14 mouse cellular contexts compared by ENCODE assay signal in genomic region chr10:62984495-62984894, GRCm38 (mm10). TPM values are rescaled to one million over a fixed set of nuclear protein-coding genes. Genes with fewer than 3 reads are reported as not detected.
A peak's percentile ranks its signal among the peaks of the same experiment; 100 is the strongest.
DNase-seq lines count a peak whose midpoint lies in the region; ATAC-seq and TF ChIP-seq lines count a peak whose summit lies in the region.
"Had no signal": no experiment of that assay in that cellular context is flagged by ENCODE, and none has a peak within 500 bp of the region (broad histone marks: within the 10 kb centered on the region; RNA-seq: fewer than 3 reads in every experiment).

No protein-coding gene starts in this region.

- no peak for ATAC-seq in heart, embryonic 12.5 days (ENCODE audit: insufficient number of reproducible peaks, low FRiP score)
- no peak for ATAC-seq in liver, embryonic 12.5 days

- no peak overlapping the region for H3K4me3 ChIP-seq in heart, embryonic 12.5 days
- H3K4me3 ChIP-seq in thymus, adult 2 months (ENCODE audit: control insufficient read depth, insufficient read depth, low read length) = peak overlapping the region; percentile 21
- no peak overlapping the region for H3K4me3 ChIP-seq in liver, embryonic 12.5 days
- H3K4me3 ChIP-seq: limb, embryonic 10.5 days; liver, embryonic 15.5 days had no signal

- WGBS in heart, embryonic 12.5 days = 69% methylated on average over 6 of the region's 6 CpGs
- WGBS in thymus, adult 2 months = 68% methylated on average over 6 of the region's 6 CpGs
- 86% methylated on average over 6 of the region's 6 CpGs for WGBS in liver, embryonic 12.5 days (ENCODE audit: insufficient replicate concordance)

- H3K27ac ChIP-seq in heart, embryonic 12.5 days (ENCODE audit: poor library complexity, severe bottlenecking) = no peak overlapping the region
- peak overlapping the region; percentile 89 for H3K27ac ChIP-seq in thymus, adult 2 months (ENCODE audit: control insufficient read depth, insufficient read depth, low read length)
- no peak overlapping the region for H3K27ac ChIP-seq in liver, embryonic 12.5 days
- H3K27ac ChIP-seq: kidney, postnatal 0 days; limb, embryonic 10.5 days; liver, embryonic 15.5 days; macrophage had no signal

- H3K9ac ChIP-seq in heart, embryonic 12.5 days = 0 out of 2 replicates have a peak overlapping the region, but pooled peaks have one; percentile 20
- H3K9ac ChIP-seq in liver, embryonic 12.5 days = no peak overlapping the region
- H3K9ac ChIP-seq: liver, embryonic 15.5 days had no signal

- peaks cover 58% of the 10 kb centered on the region for H3K36me3 ChIP-seq in heart, embryonic 12.5 days
- H3K36me3 ChIP-seq in thymus, adult 2 months (ENCODE audit: control insufficient read depth, insufficient read depth, low read length) = no peaks in the 10 kb centered on the region; the same call in 1 of the 2 replicates
- H3K36me3 ChIP-seq in liver, embryonic 12.5 days = peaks cover 9% of the 10 kb centered on the region
- H3K36me3 ChIP-seq: liver, embryonic 15.5 days had no signal

- DNase-seq in heart, adult 8-10 months (ENCODE audit: low spot score) = no peak
- DNase-seq in thymus, adult 2 months = peak; percentile 7
- no peak for DNase-seq in thymus, postnatal 10 days (ENCODE audit: low spot score in 2 of 2)
- DNase-seq in heart, postnatal 14 days = peak; percentile 22 to 44
- DNase-seq in urinary bladder, adult 18-20 months (ENCODE audit: low spot score in 2 of 2) = no peak
- DNase-seq: gastrocnemius, postnatal 14 days; midbrain, embryonic 14.5 days; retina, postnatal 1 day had no signal

- no peak for TF ChIP-seq CTCF in thymus, adult 2 months (IDR thresholded peaks at IDR 0.05; ENCODE audit: borderline replicate concordance, control insufficient read depth, extremely low read depth, insufficient read depth, low read length, poor library complexity)

- peaks cover 10% of the 10 kb centered on the region; the same call in 1 of the 2 replicates for H3K4me1 ChIP-seq in heart, embryonic 12.5 days (replicated peaks)
- peaks cover 24% of the 10 kb centered on the region for H3K4me1 ChIP-seq in thymus, adult 2 months (replicated peaks; ENCODE audit: control insufficient read depth, insufficient read depth, low read length)
- peaks cover 11% of the 10 kb centered on the region for H3K4me1 ChIP-seq in liver, embryonic 12.5 days

- H3K4me2 ChIP-seq in heart, embryonic 12.5 days = no peak overlapping the region
- no peak overlapping the region for H3K4me2 ChIP-seq in liver, embryonic 12.5 days
- H3K4me2 ChIP-seq: liver, embryonic 15.5 days had no signal

- intact Hi-C loops in heart, postnatal 14 days (cut with DNase I) = loop anchor here (10.0 kb wide), 1 partner anchor 80 kb away; the partner anchor contains the start of gene Pbld1

- no peak for TF ChIP-seq POLR2A in thymus, adult 2 months (IDR thresholded peaks at IDR 0.05; ENCODE audit: control insufficient read depth, extremely low read depth, insufficient read depth, low read length, poor library complexity)

- no peaks in the 10 kb centered on the region for H3K9me3 ChIP-seq in heart, embryonic 12.5 days (replicated peaks)
- no peaks in the 10 kb centered on the region for H3K9me3 ChIP-seq in liver, embryonic 12.5 days (replicated peaks)
- H3K9me3 ChIP-seq: limb, embryonic 10.5 days; liver, embryonic 15.5 days had no signal

- no peaks in the 10 kb centered on the region for H3K27me3 ChIP-seq in heart, embryonic 12.5 days (replicated peaks)
- no peaks in the 10 kb centered on the region for H3K27me3 ChIP-seq in thymus, adult 2 months (ENCODE audit: control insufficient read depth, insufficient read depth, low read length)
- H3K27me3 ChIP-seq in liver, embryonic 12.5 days (replicated peaks) = no peaks in the 10 kb centered on the region

RNA-seq across cellular contexts. Expression of gene Rufy2, which starts 4.5 kb away (rescaled TPM):
- polyA plus RNA-seq in heart, embryonic 12.5 days (2016; fragmentation: Nextera tagmentation; extraction: Ambion mirVana) = 14.6 and 15.9 TPM in 2 replicates
- total RNA-seq in heart, adult 8-10 months (2022) = 10 to 100 TPM in 2 of 4 experiments, 1 to 10 TPM in 2; 6.4 to 10.8 (median 9.6) TPM
- 7.5 and 8.0 TPM in 2 replicates for polyA plus RNA-seq in thymus, adult 2 months (2012; rRNA removed)
- 10 to 100 TPM; 12.1 to 13.1 TPM for total RNA-seq in heart, postnatal 14 days (2021)
- polyA plus RNA-seq in liver, embryonic 12.5 days (2016; fragmentation: Nextera tagmentation; extraction: Ambion mirVana) = 4.1 and 4.2 TPM in 2 replicates

RNA-seq across cellular contexts. Expression of gene Dna2, which starts 37.7 kb away (rescaled TPM):
- polyA plus RNA-seq in heart, embryonic 12.5 days (2016; fragmentation: Nextera tagmentation; extraction: Ambion mirVana) = 25.5 and 26.5 TPM in 2 replicates
- under 1 TPM; 0.38 to 0.66 (median 0.57) TPM for total RNA-seq in heart, adult 8-10 months (2022)
- 20.0 and 23.6 TPM in 2 replicates for polyA plus RNA-seq in thymus, adult 2 months (2012; rRNA removed)
- 1 to 10 TPM; 1.7 to 1.9 TPM for total RNA-seq in heart, postnatal 14 days (2021)
- polyA plus RNA-seq in liver, embryonic 12.5 days (2016; fragmentation: Nextera tagmentation; extraction: Ambion mirVana) = 40.3 and 40.6 TPM in 2 replicates

RNA-seq across cellular contexts. Expression of gene Hnrnph3, which starts 39.5 kb away (rescaled TPM):
- 70.7 and 77.3 TPM in 2 replicates for polyA plus RNA-seq in heart, embryonic 12.5 days (2016; fragmentation: Nextera tagmentation; extraction: Ambion mirVana)
- 10 to 100 TPM; 28.4 to 38.8 (median 30.2) TPM for total RNA-seq in heart, adult 8-10 months (2022)
- 22.8 and 27.2 TPM in 2 replicates for polyA plus RNA-seq in thymus, adult 2 months (2012; rRNA removed)
- total RNA-seq in heart, postnatal 14 days (2021) = 10 to 100 TPM; 26.9 to 28.7 TPM
- 37.0 and 43.2 TPM in 2 replicates for polyA plus RNA-seq in liver, embryonic 12.5 days (2016; fragmentation: Nextera tagmentation; extraction: Ambion mirVana)

RNA-seq across cellular contexts. Expression of gene Pbld2, which starts 39.6 kb away (rescaled TPM):
- 0.68 and 0.78 TPM in 2 replicates for polyA plus RNA-seq in heart, embryonic 12.5 days (2016; fragmentation: Nextera tagmentation; extraction: Ambion mirVana)
- 10 to 100 TPM in 2 of 4 experiments, 1 to 10 TPM in 2; 8.9 to 13.2 (median 10.3) TPM for total RNA-seq in heart, adult 8-10 months (2022)
- 0.42 and 0.62 TPM in 2 replicates for polyA plus RNA-seq in thymus, adult 2 months (2012; rRNA removed)
- 1 to 10 TPM; 4.3 to 4.9 TPM for total RNA-seq in heart, postnatal 14 days (2021)
- 1.2 and 1.4 TPM in 2 replicates for polyA plus RNA-seq in liver, embryonic 12.5 days (2016; fragmentation: Nextera tagmentation; extraction: Ambion mirVana)

Comparison
In these comparisons a context has a peak if more than half of its experiments do, and no peak if none do; other contexts are left out.
1. DNase-seq: peak in thymus, adult 2 months (single experiment) and heart, postnatal 14 days (2 of 2); none in heart, adult 8-10 months (single experiment), thymus, postnatal 10 days (0 of 2) and urinary bladder, adult 18-20 months (0 of 2).